Mouse (Mus musculus) midbrain, postnatal 0 days (tissue): ENCODE results near the gene Mecr. TPM values are rescaled to one million over a fixed set of nuclear protein-coding genes. Genes with fewer than 3 reads are reported as not detected.

ENCODE experiments used
- ATAC-seq: fragments of 200-750 bp; cut with Nextera tagmentation; 2 replicates; pipeline ENCODE4 v1.8.0; 2017; ENCODE audit warnings: moderate number of reproducible peaks, mild to moderate bottlenecking, moderate TSS enrichment, moderate library complexity; ENCODE audit not compliant: low FRiP score
- DNase-seq: peaks from one replicate; pipeline ENCODE4 v3.0.0-alpha.2; 2015; ENCODE audit warnings: low spot score
- H3K27ac ChIP-seq: fragments of 300-500 bp; sonication (generic); 2 replicates; pipeline ENCODE4 v1.5.1; 2014; ENCODE audit warnings: low read depth, mild to moderate bottlenecking, low read length, mixed read lengths
- H3K27me3 ChIP-seq: fragments of 300-500 bp; sonication (generic); 2 replicates; pipeline ENCODE4 v1.6.1; 2014; ENCODE audit warnings: low read length, control low read depth, mixed read lengths; ENCODE audit not compliant: insufficient read depth
- H3K36me3 ChIP-seq: fragments of 300-500 bp; sonication (generic); 2 replicates; pipeline ENCODE4 v1.6.1; 2014; ENCODE audit warnings: low read length, control low read depth, mixed read lengths; ENCODE audit not compliant: insufficient read depth
- H3K4me1 ChIP-seq: fragments of 300-500 bp; sonication (generic); 2 replicates; pipeline ENCODE4 v1.6.1; 2014; ENCODE audit warnings: mild to moderate bottlenecking, control low read depth, antibody characterized with exemption, low read length, mixed read lengths; ENCODE audit not compliant: insufficient read depth
- H3K4me2 ChIP-seq: fragments of 300-500 bp; sonication (generic); 2 replicates; pipeline ENCODE4 v1.6.1; 2014; ENCODE audit warnings: low read depth, mild to moderate bottlenecking, low read length, mixed read lengths; ENCODE audit not compliant: poor library complexity, severe bottlenecking
- H3K4me3 ChIP-seq: fragments of 300-500 bp; sonication (generic); 2 replicates; pipeline ENCODE4 v1.5.1; 2014; ENCODE audit warnings: low read depth, mild to moderate bottlenecking, low read length, moderate library complexity
- H3K9ac ChIP-seq: fragments of 300-500 bp; sonication (generic); replicated peaks from 2 replicates; pipeline ENCODE4 v1.6.1; 2014; ENCODE audit warnings: mild to moderate bottlenecking, low read length, moderate library complexity, mixed read lengths; ENCODE audit not compliant: poor library complexity, severe bottlenecking
- H3K9me3 ChIP-seq: fragments of 300-500 bp; sonication (generic); 2 replicates; pipeline ENCODE4 v1.6.1; 2016; ENCODE audit warnings: low read length, control low read depth
- CTCF ChIP-seq: IDR thresholded peaks from 2 replicates; pipeline ENCODE4 v1.5.1; 2016; ENCODE audit warnings: antibody characterized with exemption, mild to moderate bottlenecking
- WGBS: fragments of 180-500 bp; shearing (Covaris S2); extraction: QIAGEN DNeasy Blood & Tissue Kit; methylation state at CpG from one replicate; pipeline ENCODE4 v1.1.7; 2014; 5-methylcytosine and 5-hydroxymethylcytosine counted together
- polyA plus RNA-seq: library from polyadenylated mRNA; unstranded; fragments of >200 nt; fragmentation: Nextera tagmentation; extraction: Ambion mirVana; gene quantifications from 2 replicates; pipeline ENCODE4 v1.2.1, GENCODE M21; 2015
- total RNA-seq: library from RNA; depleted of rRNA; stranded (reverse); fragments of >200 nt; gene quantifications from 2 replicates; pipeline ENCODE4 v1.2.3, GENCODE M21; 2014

Mecr gene
- total and polyA plus RNA-seq, 2 experiments from 2014 or later, result 28.7 to 30.4 TPM

GRCm38 (mm10) chr4:131911521-131911920 is 68.3 kb downstream of the Mecr start:
- DNase-seq, result no peak
- peaks cover 21% of the 10 kb centered on the region for H3K27me3 ChIP-seq
- WGBS, result 75% methylated on average over 3 of the region's 5 CpGs
- H3K9me3 ChIP-seq, result no peaks in the 10 kb centered on the region
- H3K4me2 ChIP-seq, result no peak overlapping the region
- H3K4me3 ChIP-seq, result no peak overlapping the region
- no peak for TF ChIP-seq CTCF
- H3K4me1 ChIP-seq, result peaks cover 6% of the 10 kb centered on the region; the same call in 1 of the 2 replicates
- no peak overlapping the region for H3K27ac ChIP-seq
- H3K9ac ChIP-seq, result no peak overlapping the region
- ATAC-seq, result no peak
- H3K36me3 ChIP-seq, result no peaks in the 10 kb centered on the region

- peaks cover 6% of the 10 kb centered on the region; the same call in 1 of the 2 replicates for H3K4me1 ChIP-seq
- no peak overlapping the region for H3K27ac ChIP-seq
- DNase-seq (no peak), ATAC-seq (no peak)
- 60% methylated on average over 10 of the region's 10 CpGs for WGBS
- TF ChIP-seq CTCF, result no peak
- H3K4me2 ChIP-seq, result no peak overlapping the region
- no peak overlapping the region for H3K9ac ChIP-seq
- no peak overlapping the region for H3K4me3 ChIP-seq
- peaks cover 39% of the 10 kb centered on the region for H3K27me3 ChIP-seq
- H3K9me3 ChIP-seq, result no peaks in the 10 kb centered on the region
- no peaks in the 10 kb centered on the region for H3K36me3 ChIP-seq
Measured at GRCm38 (mm10) chr4:131913526-131913925, 70.3 kb downstream of the Mecr start.

DNA sequence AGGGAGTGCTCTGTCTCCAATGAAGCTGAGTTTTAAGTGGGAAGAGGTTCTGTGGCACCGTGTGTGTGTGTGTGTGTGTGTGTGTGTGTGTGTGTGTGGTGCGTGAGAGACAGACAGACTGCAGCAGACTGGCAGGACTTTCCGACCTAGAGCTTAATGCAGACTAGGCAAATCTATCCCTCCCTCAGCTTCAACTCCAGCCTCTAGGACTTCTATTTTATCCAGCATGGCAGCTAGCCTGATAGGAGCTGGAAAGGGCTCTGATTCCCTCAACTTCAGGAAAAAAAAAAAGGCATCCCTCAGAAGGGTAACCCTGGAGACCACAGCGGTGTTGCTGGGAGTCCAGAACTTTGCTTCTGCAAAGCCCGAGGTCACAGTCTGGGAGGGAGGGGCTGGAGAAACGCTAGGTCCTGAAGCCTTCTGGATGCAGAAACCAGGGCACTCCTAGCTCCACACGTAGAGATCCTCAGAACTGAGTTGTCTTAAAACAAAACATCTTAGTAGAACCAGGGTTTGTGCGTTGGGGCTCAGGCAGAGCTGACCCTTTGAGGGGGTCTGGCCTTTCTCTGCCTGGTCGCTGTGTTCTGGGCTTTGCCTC is 70.9 kb downstream of the Mecr start:
- Histone ChIP-seq H3K36me3 (no peaks in the 10 kb centered on the region), H3K27ac (no peak overlapping the region), H3K4me1 (peaks cover 6% of the 10 kb centered on the region; the same call in 1 of the 2 replicates), H3K9ac (no peak overlapping the region), H3K27me3 (peaks cover 44% of the 10 kb centered on the region), H3K9me3 (no peaks in the 10 kb centered on the region), H3K4me2 (no peak overlapping the region), H3K4me3 (no peak overlapping the region)
- 11% methylated on average over 9 of the region's 9 CpGs for WGBS
- DNase-seq (peak; percentile 30), ATAC-seq (no peak)
- TF ChIP-seq CTCF, result no peak

- no peak for TF ChIP-seq CTCF
- Histone ChIP-seq H3K4me3 (peak overlapping the region; percentile 15; the same call in 1 of the 2 replicates), H3K36me3 (no peaks in the 10 kb centered on the region), H3K27me3 (peaks cover 46% of the 10 kb centered on the region), H3K9me3 (no peaks in the 10 kb centered on the region), H3K4me2 (peak overlapping the region; percentile 43), H3K4me1 (peaks cover 6% of the 10 kb centered on the region; the same call in 1 of the 2 replicates), H3K27ac (no peak overlapping the region), H3K9ac (0 out of 2 replicates have a peak overlapping the region, but pooled peaks have one; percentile 9)
- WGBS, result 3% methylated on average over 31 of the region's 31 CpGs
- DNase-seq (no peak), ATAC-seq (no peak)
Measured at GRCm38 (mm10) chr4:131914891-131915469, 71.7 kb downstream of the Mecr start.

DNA sequence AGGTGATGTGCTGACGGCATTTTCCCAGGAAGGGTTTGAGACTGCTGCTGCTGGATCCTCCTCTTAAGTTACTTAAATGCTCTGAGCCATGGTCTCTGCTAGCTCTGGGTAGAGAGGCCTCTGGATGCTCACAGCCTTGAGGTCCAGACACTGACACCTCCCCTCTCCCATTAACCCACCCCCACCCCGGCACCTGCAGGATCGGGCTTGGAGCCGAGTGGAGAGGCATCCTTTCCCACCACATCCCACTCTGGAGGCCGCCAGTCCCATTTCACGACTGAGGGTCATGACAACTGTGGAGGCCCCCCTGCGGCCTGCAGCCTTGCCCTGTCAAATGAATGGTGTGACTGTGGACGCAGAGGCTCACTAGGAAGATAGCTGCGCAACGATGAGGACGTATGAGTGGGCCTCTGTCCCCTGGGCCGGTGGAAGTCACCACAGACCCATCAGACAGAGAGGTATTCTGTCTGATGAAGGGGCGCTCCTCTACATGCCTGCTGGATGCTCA is 72.6 kb downstream of the Mecr start:
- peaks cover 55% of the 10 kb centered on the region for H3K27me3 ChIP-seq
- no peaks in the 10 kb centered on the region for H3K36me3 ChIP-seq
- no peak overlapping the region for H3K9ac ChIP-seq
- peak overlapping the region; percentile 15; the same call in 1 of the 2 replicates for H3K4me3 ChIP-seq
- H3K9me3 ChIP-seq, result no peaks in the 10 kb centered on the region
- no peak for TF ChIP-seq CTCF
- ATAC-seq (no peak), DNase-seq (no peak)
- peak overlapping the region; percentile 43 for H3K4me2 ChIP-seq
- WGBS, result 24% methylated on average over 13 of the region's 13 CpGs
- H3K27ac ChIP-seq, result no peak overlapping the region
- peaks cover 6% of the 10 kb centered on the region; the same call in 1 of the 2 replicates for H3K4me1 ChIP-seq

DNA sequence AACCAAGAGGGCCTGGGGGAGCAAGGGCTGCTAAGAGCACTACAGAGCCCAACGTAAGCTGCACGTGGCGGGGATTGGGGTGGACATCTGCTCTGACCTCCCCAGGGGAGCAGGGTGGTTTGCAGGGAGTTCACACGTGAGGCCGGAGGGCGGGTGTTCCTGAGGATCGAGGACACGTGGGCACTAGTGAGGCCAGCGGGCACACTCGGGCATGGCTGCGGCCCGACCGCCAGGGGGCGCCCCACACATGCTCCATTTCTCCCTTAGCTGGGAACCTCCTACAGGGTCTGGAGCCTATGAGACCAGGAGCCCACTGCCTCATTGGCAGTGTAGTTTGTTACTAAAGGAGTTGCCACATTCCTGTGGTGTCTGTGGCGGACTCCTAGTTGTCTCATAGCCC is 73.2 kb downstream of the Mecr start:
- WGBS, result 9% methylated on average over 15 of the region's 15 CpGs
- no peak overlapping the region for H3K9ac ChIP-seq
- peak; percentile 75 for TF ChIP-seq CTCF
- H3K27me3 ChIP-seq, result peaks cover 56% of the 10 kb centered on the region
- ATAC-seq (no peak), DNase-seq (peak; percentile 42)
- no peaks in the 10 kb centered on the region for H3K36me3 ChIP-seq
- peaks cover 6% of the 10 kb centered on the region; the same call in 1 of the 2 replicates for H3K4me1 ChIP-seq
- no peak overlapping the region for H3K27ac ChIP-seq
- H3K4me2 ChIP-seq, result no peak overlapping the region
- no peak overlapping the region for H3K4me3 ChIP-seq
- H3K9me3 ChIP-seq, result no peaks in the 10 kb centered on the region
